9 mouse cellular contexts compared by ENCODE assay signal in the genomic region with DNA sequence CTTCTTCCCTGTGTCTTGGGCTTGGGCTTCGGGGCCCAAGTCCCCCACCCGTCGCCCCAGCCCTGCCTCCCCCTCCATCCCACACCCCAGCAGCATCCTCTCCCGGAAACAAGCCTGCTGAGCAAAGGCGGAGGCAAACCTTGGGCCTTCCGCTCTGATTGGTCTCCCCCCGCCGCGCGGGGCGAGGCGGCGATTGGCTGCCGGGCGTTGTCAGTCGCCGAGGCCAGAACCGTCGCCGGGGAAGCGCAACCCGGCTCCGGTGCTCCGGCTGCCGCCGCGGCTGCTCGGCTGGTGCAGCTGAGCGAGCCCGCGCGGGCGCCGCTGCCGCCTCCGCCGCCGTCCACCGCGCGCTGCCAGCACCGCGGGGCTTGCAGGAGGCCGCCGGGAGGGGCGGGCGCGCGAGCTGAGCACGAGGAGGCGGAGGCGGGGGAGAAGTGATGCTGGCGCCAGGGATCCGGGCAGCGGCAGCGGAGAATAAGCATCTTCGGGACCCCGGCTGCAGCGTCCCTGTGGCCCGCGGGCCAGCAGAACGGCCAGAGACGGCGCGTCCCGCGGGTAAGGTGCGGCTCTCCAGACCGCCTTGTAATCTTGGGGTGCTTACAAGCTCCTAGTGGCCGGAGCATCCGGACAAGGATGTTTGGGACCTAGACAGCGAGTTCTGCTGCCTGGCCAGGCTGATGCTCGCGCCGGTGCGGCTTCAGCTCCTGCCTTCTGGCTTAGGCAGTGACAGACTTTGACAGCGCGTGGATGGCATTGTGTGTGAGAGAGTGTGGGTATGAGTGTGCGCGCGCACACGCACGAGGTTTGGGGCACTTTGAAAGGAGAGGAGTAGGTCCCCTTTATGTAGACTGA. TPM values are rescaled to one million over a fixed set of nuclear protein-coding genes. Genes with fewer than 3 reads are reported as not detected.
DNase-seq lines count a peak whose midpoint lies in the region; ATAC-seq lines count a peak whose summit lies in the region.
"Had no signal": no experiment of that assay in that cellular context is flagged by ENCODE, and none has a peak within 500 bp of the region (broad histone marks: within the 10 kb centered on the region; RNA-seq: fewer than 3 reads in every experiment).

A gene (plus strand): TSS at position 392 of the 852 bp plus-strand sequence.

- H3K36me3 ChIP-seq in forebrain, embryonic 11.5 days (ENCODE audit: control insufficient read depth, insufficient read depth, low read length), result no peaks in the 10 kb centered on the region
- no peaks in the 10 kb centered on the region for H3K36me3 ChIP-seq in heart, embryonic 14.5 days (ENCODE audit: control insufficient read depth, insufficient read depth, low read length)
- H3K36me3 ChIP-seq in kidney, embryonic 16.5 days (ENCODE audit: insufficient read depth, low read length), result no peaks in the 10 kb centered on the region
- H3K36me3 ChIP-seq in limb, embryonic 15.5 days, result no peaks in the 10 kb centered on the region
- H3K36me3 ChIP-seq: G1E had no signal

- peak; percentile 97 for ATAC-seq in forebrain, embryonic 11.5 days (replicated peaks; ENCODE audit: low FRiP score)
- ATAC-seq in heart, embryonic 14.5 days (ENCODE audit: insufficient number of reproducible peaks, insufficient read depth, low FRiP score, low read depth), result peak; percentile 90
- ATAC-seq in kidney, embryonic 16.5 days (ENCODE audit: low FRiP score, low TSS enrichment), result peak; percentile 97
- peak; percentile 94 for ATAC-seq in limb, embryonic 15.5 days (ENCODE audit: insufficient number of reproducible peaks, low FRiP score, low TSS enrichment, low read depth)
- ATAC-seq in monocyte, adult 5-6 weeks (replicated peaks; ENCODE audit: insufficient number of reproducible peaks, low FRiP score, low TSS enrichment, poor library complexity, severe bottlenecking), result 0 out of 2 replicates have a peak, but pooled peaks have one; percentile 31

- WGBS in forebrain, embryonic 11.5 days, result under 1% methylated on average over 79 of the region's 83 CpGs
- under 1% methylated on average over 75 of the region's 83 CpGs for WGBS in heart, embryonic 14.5 days
- WGBS in kidney, embryonic 16.5 days, result under 1% methylated on average over 81 of the region's 83 CpGs
- under 1% methylated on average over 80 of the region's 83 CpGs for WGBS in limb, embryonic 15.5 days

- H3K4me2 ChIP-seq in forebrain, embryonic 11.5 days (ENCODE audit: low read depth, low read length, severe bottlenecking), result peak within 1 kb of the TSS; percentile 93
- peak within 1 kb of the TSS; percentile 94 for H3K4me2 ChIP-seq in heart, embryonic 14.5 days (ENCODE audit: low read length)
- peak within 1 kb of the TSS; percentile 92 for H3K4me2 ChIP-seq in kidney, embryonic 16.5 days (replicated peaks; ENCODE audit: low read depth, low read length)
- H3K4me2 ChIP-seq in limb, embryonic 15.5 days, result peak within 1 kb of the TSS; percentile 92

- H3K9ac ChIP-seq in forebrain, embryonic 11.5 days (ENCODE audit: low read length), result peak within 1 kb of the TSS; percentile 79
- peak within 1 kb of the TSS; percentile 72 for H3K9ac ChIP-seq in heart, embryonic 14.5 days (ENCODE audit: low read length)
- H3K9ac ChIP-seq in kidney, embryonic 16.5 days (replicated peaks; ENCODE audit: low read length), result peak within 1 kb of the TSS; percentile 71
- peak within 1 kb of the TSS; percentile 60 for H3K9ac ChIP-seq in limb, embryonic 15.5 days

- no peaks in the 10 kb centered on the region; the same call in 1 of the 2 replicates for H3K4me1 ChIP-seq in forebrain, embryonic 11.5 days (replicated peaks; ENCODE audit: control insufficient read depth, insufficient read depth, low read length)
- peaks cover 3 to 12% of the 10 kb centered on the region in 2 experiments; a peak in 3 of 4 replicates for H3K4me1 ChIP-seq in heart, embryonic 14.5 days (ENCODE audit: control insufficient read depth in 2 of 2, insufficient read depth in 2 of 2, low read length in 2 of 2)
- peaks cover 17% of the 10 kb centered on the region for H3K4me1 ChIP-seq in kidney, embryonic 16.5 days (ENCODE audit: insufficient read depth, low read length)
- H3K4me1 ChIP-seq in limb, embryonic 15.5 days, result peaks cover 14% of the 10 kb centered on the region

- H3K27me3 ChIP-seq in forebrain, embryonic 11.5 days (ENCODE audit: control insufficient read depth, insufficient read depth, low read length), result no peaks in the 10 kb centered on the region
- no peaks in the 10 kb centered on the region for H3K27me3 ChIP-seq in heart, embryonic 14.5 days (ENCODE audit: control insufficient read depth, insufficient read depth, low read length)
- H3K27me3 ChIP-seq in kidney, embryonic 16.5 days (ENCODE audit: insufficient read depth, low read length), result peaks cover 8% of the 10 kb centered on the region; the same call in 1 of the 2 replicates
- peaks cover 10% of the 10 kb centered on the region for H3K27me3 ChIP-seq in limb, embryonic 15.5 days

- peak; percentile 48 for DNase-seq in CD4-positive helper T cell, adult 2 months (ENCODE audit: low read depth, low spot score)
- DNase-seq in brain, embryonic 18.5 days (ENCODE audit: low read depth, low spot score), result peak; percentile 90
- DNase-seq in forebrain, embryonic 11.5 days (ENCODE audit: low spot score), result peak; percentile 94
- peak; percentile 88 for DNase-seq in telencephalon, adult 2 months (ENCODE audit: low read depth, low spot score)

- H3K4me3 ChIP-seq in forebrain, embryonic 11.5 days (ENCODE audit: low read depth, low read length), result peak within 1 kb of the TSS; percentile 74
- peak within 1 kb of the TSS; percentile 71 to 83 for H3K4me3 ChIP-seq in heart, embryonic 14.5 days (ENCODE audit: control insufficient read depth in 1 of 2, insufficient read depth in 1 of 2, low read depth in 1 of 2, low read length in 2 of 2)
- H3K4me3 ChIP-seq in kidney, embryonic 16.5 days (ENCODE audit: low read length), result peak within 1 kb of the TSS; percentile 70
- peak within 1 kb of the TSS; percentile 59 for H3K4me3 ChIP-seq in limb, embryonic 15.5 days

- no peaks in the 10 kb centered on the region for H3K9me3 ChIP-seq in forebrain, embryonic 11.5 days (ENCODE audit: control insufficient read depth, low read length)
- no peaks in the 10 kb centered on the region for H3K9me3 ChIP-seq in heart, embryonic 14.5 days (ENCODE audit: control insufficient read depth, low read length)
- no peaks in the 10 kb centered on the region for H3K9me3 ChIP-seq in kidney, embryonic 16.5 days (ENCODE audit: low read length)
- no peaks in the 10 kb centered on the region for H3K9me3 ChIP-seq in limb, embryonic 15.5 days

- H3K27ac ChIP-seq in forebrain, embryonic 11.5 days (ENCODE audit: low read depth, low read length), result peak within 1 kb of the TSS; percentile 85
- peak within 1 kb of the TSS; percentile 1 to 62; a peak in 3 of 4 replicates for H3K27ac ChIP-seq in heart, embryonic 14.5 days (replicated peaks in 1 of 2; ENCODE audit: control insufficient read depth in 1 of 2, insufficient read depth in 1 of 2, low read depth in 2 of 2, low read length in 2 of 2)
- H3K27ac ChIP-seq in kidney, embryonic 16.5 days (ENCODE audit: low read length), result no peak within 1 kb of the TSS
- H3K27ac ChIP-seq in limb, embryonic 15.5 days, result peak within 1 kb of the TSS; percentile 57

RNA-seq across cellular contexts. Expression of the gene that starts here (rescaled TPM):
- polyA plus RNA-seq in forebrain, embryonic 11.5 days (2014; fragmentation: Nextera tagmentation; extraction: Ambion mirVana), result 13.4 and 14.0 TPM in 2 replicates
- polyA plus RNA-seq in heart, embryonic 14.5 days (2014; fragmentation: Nextera tagmentation; extraction: Ambion mirVana), result 7.1 and 8.9 TPM in 2 replicates
- polyA plus RNA-seq in kidney, embryonic 16.5 days (2015; fragmentation: Nextera tagmentation; extraction: Ambion mirVana), result 4.9 and 7.4 TPM in 2 replicates
- polyA plus RNA-seq in limb, embryonic 15.5 days (2015; fragmentation: Nextera tagmentation; extraction: Ambion mirVana), result 3.3 and 7.3 TPM in 2 replicates
- total RNA-seq in monocyte, adult 5-6 weeks (2017), result not detected in 3 replicates
- polyA plus RNA-seq: G1E had no signal

Comparison
In these comparisons a context has a peak if more than half of its experiments do, and no peak if none do; other contexts are left out.
1. Peak in ATAC-seq in monocyte, adult 5-6 weeks; RNA of the gene not detected or under 1 TPM.
2. ATAC-seq: peak in every context shown above with its lines; median percentile 97 in forebrain, embryonic 11.5 days; 97 in kidney, embryonic 16.5 days; 94 in limb, embryonic 15.5 days; 90 in heart, embryonic 14.5 days; 31 in monocyte, adult 5-6 weeks.